20 mouse cellular contexts compared by ENCODE assay signal in genomic region chr6:38892017-38892416, GRCm38 (mm10). TPM values are rescaled to one million over a fixed set of nuclear protein-coding genes. Genes with fewer than 3 reads are reported as not detected.
DNase-seq lines count a peak whose midpoint lies in the region; ATAC-seq and TF ChIP-seq lines count a peak whose summit lies in the region.
"Had no signal": no experiment of that assay in that cellular context is flagged by ENCODE, and none has a peak within 500 bp of the region (broad histone marks: within the 10 kb centered on the region; RNA-seq: fewer than 3 reads in every experiment).

No protein-coding gene starts in this region.

- no peaks in the 10 kb centered on the region for H3K79me2 ChIP-seq in macrophage (ENCODE audit: inconsistent target)

- no peak overlapping the region for H3K4me3 ChIP-seq in liver, embryonic 11.5 days (ENCODE audit: low read depth, low read length)
- H3K4me3 ChIP-seq in macrophage (ENCODE audit: inconsistent target), result no peak overlapping the region
- no peak overlapping the region for H3K4me3 ChIP-seq in kidney, embryonic 14.5 days (ENCODE audit: low read length)
- H3K4me3 ChIP-seq in forebrain, embryonic 11.5 days (ENCODE audit: low read depth, low read length), result no peak overlapping the region
- H3K4me3 ChIP-seq in hindbrain, postnatal 0 days (ENCODE audit: low read length), result no peak overlapping the region
- H3K4me3 ChIP-seq: erythroblast, embryonic 14.5 days; heart, embryonic 13.5 days; intestine, embryonic 15.5 days; neural tube, embryonic 12.5 days had no signal

- H3K9me3 ChIP-seq in liver, embryonic 11.5 days (ENCODE audit: control insufficient read depth, low read length), result no peaks in the 10 kb centered on the region
- no peaks in the 10 kb centered on the region for H3K9me3 ChIP-seq in kidney, embryonic 14.5 days (ENCODE audit: control insufficient read depth, low read length)
- H3K9me3 ChIP-seq in forebrain, embryonic 11.5 days (ENCODE audit: control insufficient read depth, low read length), result no peaks in the 10 kb centered on the region
- H3K9me3 ChIP-seq in hindbrain, postnatal 0 days (ENCODE audit: low read length), result no peaks in the 10 kb centered on the region
- H3K9me3 ChIP-seq: heart, embryonic 13.5 days; intestine, embryonic 15.5 days; neural tube, embryonic 12.5 days had no signal

- H3K27ac ChIP-seq in liver, embryonic 11.5 days (ENCODE audit: low read depth, low read length), result no peak overlapping the region
- H3K27ac ChIP-seq in macrophage, result peak overlapping the region; percentile 51
- H3K27ac ChIP-seq in kidney, embryonic 14.5 days (ENCODE audit: low read depth, low read length), result no peak overlapping the region
- H3K27ac ChIP-seq in forebrain, embryonic 11.5 days (ENCODE audit: low read depth, low read length), result no peak overlapping the region
- no peak overlapping the region for H3K27ac ChIP-seq in hindbrain, postnatal 0 days
- H3K27ac ChIP-seq: heart, embryonic 13.5 days; hindbrain, embryonic 14.5 days; intestine, embryonic 15.5 days; neural tube, embryonic 12.5 days had no signal

- DNase-seq in heart, adult 11 months, result peak; percentile 65
- no peak for DNase-seq in heart, postnatal 36 days
- DNase-seq in liver, embryonic 11.5 days (ENCODE audit: low spot score), result no peak
- DNase-seq in urinary bladder, adult 2 months (ENCODE audit: low spot score), result no peak
- DNase-seq in forebrain, embryonic 11.5 days (ENCODE audit: low spot score), result no peak
- DNase-seq in hindbrain, postnatal 0 days (ENCODE audit: low spot score), result no peak
- DNase-seq: cerebellum, adult 8-10 months; heart, adult 18-20 months; kidney, adult 9 months; lung, adult 2 months; thymus, postnatal 4 days had no signal

- peak overlapping the region; percentile 0; the same call in 1 of the 2 replicates for H3K4me2 ChIP-seq in liver, embryonic 11.5 days
- no peak overlapping the region for H3K4me2 ChIP-seq in kidney, embryonic 14.5 days (replicated peaks; ENCODE audit: low read depth, low read length)
- no peak overlapping the region for H3K4me2 ChIP-seq in forebrain, embryonic 11.5 days (ENCODE audit: low read depth, low read length, severe bottlenecking)
- no peak overlapping the region for H3K4me2 ChIP-seq in hindbrain, postnatal 0 days (ENCODE audit: low read depth, low read length)
- H3K4me2 ChIP-seq: heart, embryonic 13.5 days; hindbrain, embryonic 14.5 days; intestine, embryonic 15.5 days; midbrain, embryonic 11.5 days; neural tube, embryonic 12.5 days had no signal

- H3K27me3 ChIP-seq in liver, embryonic 11.5 days (replicated peaks; ENCODE audit: control insufficient read depth, insufficient read depth, low read length), result no peaks in the 10 kb centered on the region
- no peaks in the 10 kb centered on the region for H3K27me3 ChIP-seq in kidney, embryonic 14.5 days (ENCODE audit: control insufficient read depth, insufficient read depth, low read length)
- no peaks in the 10 kb centered on the region for H3K27me3 ChIP-seq in forebrain, embryonic 11.5 days (ENCODE audit: control insufficient read depth, insufficient read depth, low read length)
- no peaks in the 10 kb centered on the region for H3K27me3 ChIP-seq in hindbrain, postnatal 0 days (ENCODE audit: insufficient read depth, low read length)
- H3K27me3 ChIP-seq: heart, embryonic 13.5 days; intestine, embryonic 15.5 days; neural tube, embryonic 12.5 days had no signal

- H3K36me3 ChIP-seq in liver, embryonic 11.5 days (ENCODE audit: control insufficient read depth, insufficient read depth, low read length), result no peaks in the 10 kb centered on the region
- H3K36me3 ChIP-seq in macrophage (ENCODE audit: inconsistent target), result no peaks in the 10 kb centered on the region
- H3K36me3 ChIP-seq in kidney, embryonic 14.5 days (ENCODE audit: control insufficient read depth, insufficient read depth, low read length), result no peaks in the 10 kb centered on the region
- no peaks in the 10 kb centered on the region for H3K36me3 ChIP-seq in forebrain, embryonic 11.5 days (ENCODE audit: control insufficient read depth, insufficient read depth, low read length)
- no peaks in the 10 kb centered on the region for H3K36me3 ChIP-seq in hindbrain, postnatal 0 days (ENCODE audit: insufficient read depth, low read length)
- H3K36me3 ChIP-seq: heart, embryonic 13.5 days; intestine, embryonic 15.5 days; neural tube, embryonic 12.5 days had no signal

- peak; percentile 94 for ATAC-seq in liver, embryonic 11.5 days (replicated peaks; ENCODE audit: low FRiP score)
- no peak for ATAC-seq in kidney, embryonic 14.5 days (ENCODE audit: low FRiP score, low TSS enrichment)
- no peak for ATAC-seq in forebrain, embryonic 11.5 days (replicated peaks; ENCODE audit: low FRiP score)
- ATAC-seq in hindbrain, postnatal 0 days, result no peak
- ATAC-seq: forebrain, embryonic 16.5 days; intestine, embryonic 15.5 days had no signal

- no peak for TF ChIP-seq CTCF in hindbrain, postnatal 0 days (IDR thresholded peaks at IDR 0.05; ENCODE audit: low read depth)

- WGBS in liver, embryonic 11.5 days, result 37% methylated on average over 2 of the region's 2 CpGs
- 11% methylated on average over 2 of the region's 2 CpGs for WGBS in macrophage (ENCODE audit: missing documents)
- WGBS in kidney, embryonic 14.5 days, result 71% methylated on average over 2 of the region's 2 CpGs
- WGBS in forebrain, embryonic 11.5 days, result 83% methylated on average over 2 of the region's 2 CpGs
- 79% methylated on average over 2 of the region's 2 CpGs for WGBS in hindbrain, postnatal 0 days

- H3K4me1 ChIP-seq in liver, embryonic 11.5 days (replicated peaks; ENCODE audit: control insufficient read depth, insufficient read depth, low read length), result peaks cover 23% of the 10 kb centered on the region
- no peaks in the 10 kb centered on the region for H3K4me1 ChIP-seq in kidney, embryonic 14.5 days (ENCODE audit: control insufficient read depth, insufficient read depth, low read length)
- no peaks in the 10 kb centered on the region for H3K4me1 ChIP-seq in forebrain, embryonic 11.5 days (replicated peaks; ENCODE audit: control insufficient read depth, insufficient read depth, low read length)
- no peaks in the 10 kb centered on the region for H3K4me1 ChIP-seq in hindbrain, postnatal 0 days (ENCODE audit: insufficient read depth, low read length)

- intact Hi-C loops in heart, postnatal 36 days (cut with DNase I), result no loop called here

- H3K9ac ChIP-seq in liver, embryonic 11.5 days (ENCODE audit: low read depth, low read length), result no peak overlapping the region
- H3K9ac ChIP-seq in kidney, embryonic 14.5 days (ENCODE audit: low read depth, low read length), result no peak overlapping the region
- no peak overlapping the region for H3K9ac ChIP-seq in forebrain, embryonic 11.5 days (ENCODE audit: low read length)
- no peak overlapping the region for H3K9ac ChIP-seq in hindbrain, postnatal 0 days (replicated peaks; ENCODE audit: low read length)
- H3K9ac ChIP-seq: heart, embryonic 13.5 days; hindbrain, embryonic 14.5 days; intestine, embryonic 15.5 days; neural tube, embryonic 12.5 days had no signal

RNA-seq across cellular contexts. Expression of gene Hipk2, which starts 16.1 kb away (rescaled TPM):
- total RNA-seq in heart, postnatal 36 days (2021), result 100 to 1,000 TPM in 1 of 2 experiments, 10 to 100 TPM in 1; 92.1 to 101 TPM
- polyA plus RNA-seq in liver, embryonic 11.5 days (2014; fragmentation: Nextera tagmentation; extraction: Ambion mirVana), result 21.4 and 27.4 TPM in 2 replicates
- total RNA-seq in macrophage (2018; cell fraction: chromatin; rRNA removed), result 100 to 1,000 TPM in 21 of 26 experiments, 10 to 100 TPM in 5; 32.1 to 275 (median 156) TPM
- total RNA-seq in macrophage (2018; cell fraction: cytosol; rRNA removed), result 10 to 100 TPM; 30.3 to 91.8 (median 55.4) TPM
- 100 to 1,000 TPM in 10 of 26 experiments, 10 to 100 TPM in 16; 27.9 to 224 (median 89.0) TPM for total RNA-seq in macrophage (2018; cell fraction: nucleus; rRNA removed)
- polyA plus RNA-seq in macrophage (2018), result 20.7 to 41.4 TPM (median 22.0 TPM) in 3 replicates
- polyA plus RNA-seq in urinary bladder, adult 2 months (2012; rRNA removed), result 4.5 and 8.6 TPM in 2 replicates
- polyA plus RNA-seq in kidney, embryonic 14.5 days (2014; fragmentation: Nextera tagmentation; extraction: Ambion mirVana), result 31.0 and 33.6 TPM in 2 replicates
- 31.0 and 33.5 TPM in 2 replicates for polyA plus RNA-seq in forebrain, embryonic 11.5 days (2014; fragmentation: Nextera tagmentation; extraction: Ambion mirVana)
- 60.3 and 67.8 TPM in 2 replicates for total RNA-seq in hindbrain, postnatal 0 days (2014; rRNA removed)
- 24.9 and 25.3 TPM in 2 replicates for polyA plus RNA-seq in hindbrain, postnatal 0 days (2015; fragmentation: Nextera tagmentation; extraction: Ambion mirVana)

RNA-seq across cellular contexts. Expression of gene Tbxas1, which starts 16.8 kb away (rescaled TPM):
- total RNA-seq in heart, postnatal 36 days (2021), result 1 to 10 TPM; 2.1 TPM
- 11.5 and 12.0 TPM in 2 replicates for polyA plus RNA-seq in liver, embryonic 11.5 days (2014; fragmentation: Nextera tagmentation; extraction: Ambion mirVana)
- total RNA-seq in macrophage (2018; cell fraction: chromatin; rRNA removed), result 100 to 1,000 TPM in 23 of 26 experiments, 10 to 100 TPM in 3; 30.0 to 470 (median 360) TPM
- total RNA-seq in macrophage (2018; cell fraction: cytosol; rRNA removed), result 100 to 1,000 TPM in 8 of 26 experiments, 10 to 100 TPM in 18; 51.7 to 138 (median 88.8) TPM
- total RNA-seq in macrophage (2018; cell fraction: nucleus; rRNA removed), result 100 to 1,000 TPM in 21 of 26 experiments, 10 to 100 TPM in 5; 43.6 to 394 (median 207) TPM
- 131 to 194 TPM (median 144 TPM) in 3 replicates for polyA plus RNA-seq in macrophage (2018)
- polyA plus RNA-seq in urinary bladder, adult 2 months (2012; rRNA removed), result 5.1 and 5.2 TPM in 2 replicates
- 2.4 and 3.3 TPM in 2 replicates for polyA plus RNA-seq in kidney, embryonic 14.5 days (2014; fragmentation: Nextera tagmentation; extraction: Ambion mirVana)
- 1.4 and 1.5 TPM in 2 replicates for polyA plus RNA-seq in forebrain, embryonic 11.5 days (2014; fragmentation: Nextera tagmentation; extraction: Ambion mirVana)
- 2.0 and 4.3 TPM in 2 replicates for total RNA-seq in hindbrain, postnatal 0 days (2014; rRNA removed)
- polyA plus RNA-seq in hindbrain, postnatal 0 days (2015; fragmentation: Nextera tagmentation; extraction: Ambion mirVana), result 2.1 and 2.4 TPM in 2 replicates

Comparison
In these comparisons a context has a peak if more than half of its experiments do, and no peak if none do; other contexts are left out.
1. RNA of gene Tbxas1, which starts 16.8 kb away (polyA plus RNA-seq): 131 to 194 TPM in macrophage; 11.5 to 12.0 TPM in liver, embryonic 11.5 days, 5.1 to 5.2 TPM in urinary bladder, adult 2 months, 2.4 to 3.3 TPM in kidney, embryonic 14.5 days, 2.1 to 2.4 TPM in hindbrain, postnatal 0 days and 1.4 to 1.5 TPM in forebrain, embryonic 11.5 days; every median in the first group is over 10 times any median in the second.